In genomic region chrX:136248811-136249210, GRCm38 (mm10) we compare ENCODE assay signal across 19 mouse cellular contexts. TPM values are rescaled to one million over a fixed set of nuclear protein-coding genes. Genes with fewer than 3 reads are reported as not detected.
A peak's percentile ranks its signal among the peaks of the same experiment; 100 is the strongest.
DNase-seq lines count a peak whose midpoint lies in the region; ATAC-seq and TF ChIP-seq lines count a peak whose summit lies in the region.
"Had no signal": no experiment of that assay in that cellular context is flagged by ENCODE, and none has a peak within 500 bp of the region (broad histone marks: within the 10 kb centered on the region; RNA-seq: fewer than 3 reads in every experiment).

No protein-coding gene starts in this region.

- H3K27me3 ChIP-seq in intestine, postnatal 0 days (replicated peaks; ENCODE audit: control insufficient read depth, insufficient read depth, low read length) = no peaks in the 10 kb centered on the region
- H3K27me3 ChIP-seq in intestine, embryonic 16.5 days (replicated peaks; ENCODE audit: control insufficient read depth, insufficient read depth, low read length) = no peaks in the 10 kb centered on the region
- peaks cover 44% of the 10 kb centered on the region for H3K27me3 ChIP-seq in midbrain, embryonic 10.5 days (ENCODE audit: low read depth, poor library complexity, severe bottlenecking)
- H3K27me3 ChIP-seq in forebrain, embryonic 15.5 days = no peaks in the 10 kb centered on the region
- H3K27me3 ChIP-seq in hindbrain, embryonic 16.5 days (replicated peaks; ENCODE audit: control insufficient read depth, insufficient read depth, low read length) = no peaks in the 10 kb centered on the region
- H3K27me3 ChIP-seq: midbrain, embryonic 13.5 days had no signal

- H3K4me3 ChIP-seq in intestine, postnatal 0 days (ENCODE audit: low read depth, low read length) = no peak overlapping the region
- no peak overlapping the region for H3K4me3 ChIP-seq in intestine, embryonic 16.5 days (ENCODE audit: low read length)
- H3K4me3 ChIP-seq in midbrain, embryonic 10.5 days = no peak overlapping the region
- H3K4me3 ChIP-seq in forebrain, embryonic 15.5 days = no peak overlapping the region
- H3K4me3 ChIP-seq in hindbrain, embryonic 16.5 days (ENCODE audit: low read length) = no peak overlapping the region
- H3K4me3 ChIP-seq: embryonic facial prominence, embryonic 13.5 days; forebrain, embryonic 10.5 days; midbrain, embryonic 13.5 days; myocyte had no signal

- peak; percentile 78 for DNase-seq in adrenal gland, adult 2 months
- DNase-seq in adrenal gland, postnatal 36 days = peak; percentile 60 to 71
- peak; percentile 22 for DNase-seq in lung, postnatal 10 days
- no peak for DNase-seq in midbrain, embryonic 10.5 days (ENCODE audit: low spot score)
- DNase-seq: cerebellum, adult 2 months; gastrocnemius, postnatal 25 days; left cerebral cortex, postnatal 4 days had no signal

- H3K9ac ChIP-seq in intestine, postnatal 0 days (ENCODE audit: low read depth, low read length) = no peak overlapping the region
- H3K9ac ChIP-seq in intestine, embryonic 16.5 days (ENCODE audit: low read depth, low read length) = no peak overlapping the region
- H3K9ac ChIP-seq in forebrain, embryonic 15.5 days (replicated peaks) = no peak overlapping the region
- H3K9ac ChIP-seq in hindbrain, embryonic 16.5 days (ENCODE audit: low read depth, low read length) = no peak overlapping the region
- H3K9ac ChIP-seq: embryonic facial prominence, embryonic 13.5 days; midbrain, embryonic 13.5 days had no signal

- ATAC-seq in intestine, postnatal 0 days = peak; percentile 43; the same call in 1 of the 2 replicates
- ATAC-seq in intestine, embryonic 16.5 days = no peak
- ATAC-seq in forebrain, embryonic 15.5 days (replicated peaks) = no peak
- no peak for ATAC-seq in hindbrain, embryonic 16.5 days
- ATAC-seq: midbrain, embryonic 13.5 days had no signal

- H3K4me1 ChIP-seq in intestine, postnatal 0 days (replicated peaks; ENCODE audit: control insufficient read depth, insufficient read depth, low read length) = no peaks in the 10 kb centered on the region
- H3K4me1 ChIP-seq in intestine, embryonic 16.5 days (ENCODE audit: control insufficient read depth, insufficient read depth, low read length) = no peaks in the 10 kb centered on the region
- H3K4me1 ChIP-seq in midbrain, embryonic 10.5 days = peaks cover 6% of the 10 kb centered on the region; the same call in 1 of the 2 replicates
- H3K4me1 ChIP-seq in forebrain, embryonic 15.5 days = no peaks in the 10 kb centered on the region
- H3K4me1 ChIP-seq in hindbrain, embryonic 16.5 days (ENCODE audit: control insufficient read depth, insufficient read depth, low read depth, low read length) = no peaks in the 10 kb centered on the region
- H3K4me1 ChIP-seq: embryonic facial prominence, embryonic 13.5 days had no signal

- no peak overlapping the region for H3K4me2 ChIP-seq in intestine, postnatal 0 days (replicated peaks; ENCODE audit: low read depth)
- H3K4me2 ChIP-seq in intestine, embryonic 16.5 days (ENCODE audit: low read depth, low read length) = no peak overlapping the region
- H3K4me2 ChIP-seq in forebrain, embryonic 15.5 days (replicated peaks) = no peak overlapping the region
- no peak overlapping the region for H3K4me2 ChIP-seq in hindbrain, embryonic 16.5 days (ENCODE audit: low read length)
- H3K4me2 ChIP-seq: embryonic facial prominence, embryonic 13.5 days; midbrain, embryonic 13.5 days had no signal

- TF ChIP-seq CTCF in intestine, postnatal 0 days (IDR thresholded peaks at IDR 0.05; ENCODE audit: low read depth) = no peak

- H3K9me3 ChIP-seq in intestine, postnatal 0 days (ENCODE audit: control insufficient read depth) = no peaks in the 10 kb centered on the region
- H3K9me3 ChIP-seq in intestine, embryonic 16.5 days (ENCODE audit: control insufficient read depth, low read length) = no peaks in the 10 kb centered on the region
- H3K9me3 ChIP-seq in midbrain, embryonic 10.5 days (replicated peaks) = no peaks in the 10 kb centered on the region
- no peaks in the 10 kb centered on the region for H3K9me3 ChIP-seq in forebrain, embryonic 15.5 days
- H3K9me3 ChIP-seq in hindbrain, embryonic 16.5 days (ENCODE audit: control insufficient read depth, low read length) = no peaks in the 10 kb centered on the region
- H3K9me3 ChIP-seq: embryonic facial prominence, embryonic 13.5 days; forebrain, embryonic 10.5 days; midbrain, embryonic 13.5 days had no signal

- WGBS in intestine, postnatal 0 days = 49% methylated on average over 6 of the region's 6 CpGs
- WGBS in intestine, embryonic 16.5 days = 40% methylated on average over 6 of the region's 6 CpGs
- WGBS in midbrain, embryonic 10.5 days = 94% methylated on average over 6 of the region's 6 CpGs
- 72% methylated on average over 6 of the region's 6 CpGs for WGBS in forebrain, embryonic 15.5 days
- WGBS in hindbrain, embryonic 16.5 days = 69% methylated on average over 6 of the region's 6 CpGs

- no peaks in the 10 kb centered on the region for H3K36me3 ChIP-seq in intestine, postnatal 0 days (ENCODE audit: control insufficient read depth, insufficient read depth)
- no peaks in the 10 kb centered on the region for H3K36me3 ChIP-seq in intestine, embryonic 16.5 days (ENCODE audit: control insufficient read depth, insufficient read depth, low read length)
- H3K36me3 ChIP-seq in midbrain, embryonic 10.5 days = peaks cover 11% of the 10 kb centered on the region
- no peaks in the 10 kb centered on the region; the same call in 1 of the 2 replicates for H3K36me3 ChIP-seq in forebrain, embryonic 15.5 days
- H3K36me3 ChIP-seq in hindbrain, embryonic 16.5 days (ENCODE audit: control insufficient read depth, insufficient read depth, low read length) = no peaks in the 10 kb centered on the region
- H3K36me3 ChIP-seq: embryonic facial prominence, embryonic 13.5 days; midbrain, embryonic 13.5 days had no signal

- H3K27ac ChIP-seq in intestine, postnatal 0 days (ENCODE audit: low read depth, low read length) = no peak overlapping the region
- no peak overlapping the region for H3K27ac ChIP-seq in intestine, embryonic 16.5 days (ENCODE audit: low read length)
- H3K27ac ChIP-seq in midbrain, embryonic 10.5 days (replicated peaks) = no peak overlapping the region
- no peak overlapping the region for H3K27ac ChIP-seq in forebrain, embryonic 15.5 days (replicated peaks)
- no peak overlapping the region for H3K27ac ChIP-seq in hindbrain, embryonic 16.5 days (ENCODE audit: low read depth, low read length)
- H3K27ac ChIP-seq: embryonic facial prominence, embryonic 13.5 days; forebrain, embryonic 10.5 days; midbrain, embryonic 13.5 days had no signal

RNA-seq across cellular contexts. Expression of gene Tceal9, which starts 3.9 kb away (rescaled TPM):
- 641 and 667 TPM in 2 replicates for polyA plus RNA-seq in intestine, postnatal 0 days (2015; fragmentation: Nextera tagmentation; extraction: Ambion mirVana)
- polyA plus RNA-seq in intestine, embryonic 16.5 days (2015; fragmentation: Nextera tagmentation; extraction: Ambion mirVana) = 556 and 559 TPM in 2 replicates
- 100 to 1,000 TPM; 252 to 337 TPM for total RNA-seq in adrenal gland, adult 2 months (2021)
- 4.4 and 7.1 TPM in 2 replicates for polyA plus RNA-seq in adrenal gland, adult 2 months (2012; rRNA removed)
- total RNA-seq in adrenal gland, postnatal 36 days (2021) = 100 to 1,000 TPM; 373 to 421 TPM
- 328 and 332 TPM in 2 replicates for polyA plus RNA-seq in midbrain, embryonic 10.5 days (2016; fragmentation: Nextera tagmentation; extraction: Ambion mirVana)
- 319 and 325 TPM in 2 replicates for polyA plus RNA-seq in forebrain, embryonic 15.5 days (2015; fragmentation: Nextera tagmentation; extraction: Ambion mirVana)
- polyA plus RNA-seq in hindbrain, embryonic 16.5 days (2015; fragmentation: Nextera tagmentation; extraction: Ambion mirVana) = 226 and 232 TPM in 2 replicates

RNA-seq across cellular contexts. Expression of gene Bex3, which starts 21.2 kb away (rescaled TPM):
- polyA plus RNA-seq in intestine, postnatal 0 days (2015; fragmentation: Nextera tagmentation; extraction: Ambion mirVana) = 270 and 277 TPM in 2 replicates
- 355 and 360 TPM in 2 replicates for polyA plus RNA-seq in intestine, embryonic 16.5 days (2015; fragmentation: Nextera tagmentation; extraction: Ambion mirVana)
- total RNA-seq in adrenal gland, adult 2 months (2021) = 100 to 1,000 TPM in 1 of 2 experiments, 10 to 100 TPM in 1; 96.8 to 195 TPM
- 24.3 and 34.2 TPM in 2 replicates for polyA plus RNA-seq in adrenal gland, adult 2 months (2012; rRNA removed)
- 100 to 1,000 TPM; 126 to 285 TPM for total RNA-seq in adrenal gland, postnatal 36 days (2021)
- polyA plus RNA-seq in midbrain, embryonic 10.5 days (2016; fragmentation: Nextera tagmentation; extraction: Ambion mirVana) = 627 and 636 TPM in 2 replicates
- 564 and 580 TPM in 2 replicates for polyA plus RNA-seq in forebrain, embryonic 15.5 days (2015; fragmentation: Nextera tagmentation; extraction: Ambion mirVana)
- 710 and 810 TPM in 2 replicates for polyA plus RNA-seq in hindbrain, embryonic 16.5 days (2015; fragmentation: Nextera tagmentation; extraction: Ambion mirVana)

RNA-seq across cellular contexts. Expression of gene Bex1, which starts 33.5 kb away (rescaled TPM):
- polyA plus RNA-seq in intestine, postnatal 0 days (2015; fragmentation: Nextera tagmentation; extraction: Ambion mirVana) = 41.4 and 50.7 TPM in 2 replicates
- polyA plus RNA-seq in intestine, embryonic 16.5 days (2015; fragmentation: Nextera tagmentation; extraction: Ambion mirVana) = 151 and 167 TPM in 2 replicates
- total RNA-seq in adrenal gland, adult 2 months (2021) = 10 to 100 TPM; 12.9 to 20.5 TPM
- polyA plus RNA-seq in adrenal gland, adult 2 months (2012; rRNA removed) = 1.5 and 1.9 TPM in 2 replicates
- 10 to 100 TPM in 1 of 2 experiments, 1 to 10 TPM in 1; 9.7 to 14.6 TPM for total RNA-seq in adrenal gland, postnatal 36 days (2021)
- 139 and 163 TPM in 2 replicates for polyA plus RNA-seq in midbrain, embryonic 10.5 days (2016; fragmentation: Nextera tagmentation; extraction: Ambion mirVana)
- 199 and 201 TPM in 2 replicates for polyA plus RNA-seq in forebrain, embryonic 15.5 days (2015; fragmentation: Nextera tagmentation; extraction: Ambion mirVana)
- 273 and 301 TPM in 2 replicates for polyA plus RNA-seq in hindbrain, embryonic 16.5 days (2015; fragmentation: Nextera tagmentation; extraction: Ambion mirVana)
- total RNA-seq: liver, adult 2 months; neutrophil, adult 5-6 weeks had no signal
- polyA plus RNA-seq: liver, adult 2 months had no signal

RNA-seq across cellular contexts. Expression of gene Tceal7, which starts 34.2 kb away (rescaled TPM):
- 0.37 and 0.58 TPM in 2 replicates for polyA plus RNA-seq in intestine, postnatal 0 days (2015; fragmentation: Nextera tagmentation; extraction: Ambion mirVana)
- 0.84 and 0.95 TPM in 2 replicates for polyA plus RNA-seq in intestine, embryonic 16.5 days (2015; fragmentation: Nextera tagmentation; extraction: Ambion mirVana)
- total RNA-seq in adrenal gland, adult 2 months (2021) = not detected
- polyA plus RNA-seq in adrenal gland, adult 2 months (2012; rRNA removed) = not detected in 2 replicates
- total RNA-seq in adrenal gland, postnatal 36 days (2021) = not detected
- polyA plus RNA-seq in midbrain, embryonic 10.5 days (2016; fragmentation: Nextera tagmentation; extraction: Ambion mirVana) = 0.70 TPM in 2 replicates
- polyA plus RNA-seq in forebrain, embryonic 15.5 days (2015; fragmentation: Nextera tagmentation; extraction: Ambion mirVana) = 1.3 and 1.4 TPM in 2 replicates
- 2.9 and 14.2 TPM in 2 replicates for polyA plus RNA-seq in hindbrain, embryonic 16.5 days (2015; fragmentation: Nextera tagmentation; extraction: Ambion mirVana)
- total RNA-seq: common myeloid progenitor, adult 5-6 weeks; hematopoietic stem cell, adult 5-6 weeks; liver, adult 2 months; neutrophil, adult 5-6 weeks had no signal
- polyA plus RNA-seq: liver, adult 2 months had no signal

RNA-seq across cellular contexts. Expression of gene Tceal5, which starts 45.1 kb away (rescaled TPM):
- 3.4 and 5.3 TPM in 2 replicates for polyA plus RNA-seq in intestine, postnatal 0 days (2015; fragmentation: Nextera tagmentation; extraction: Ambion mirVana)
- 3.8 and 4.3 TPM in 2 replicates for polyA plus RNA-seq in intestine, embryonic 16.5 days (2015; fragmentation: Nextera tagmentation; extraction: Ambion mirVana)
- total RNA-seq in adrenal gland, adult 2 months (2021) = 1 to 10 TPM in 1 of 2 experiments, under 1 TPM in 1; 0.69 to 2.3 TPM
- polyA plus RNA-seq in adrenal gland, adult 2 months (2012; rRNA removed) = not detected in 2 replicates
- total RNA-seq in adrenal gland, postnatal 36 days (2021) = 1 to 10 TPM in 1 of 2 experiments, not detected in 1; 1.8 TPM
- polyA plus RNA-seq in midbrain, embryonic 10.5 days (2016; fragmentation: Nextera tagmentation; extraction: Ambion mirVana) = 3.1 and 3.4 TPM in 2 replicates
- polyA plus RNA-seq in forebrain, embryonic 15.5 days (2015; fragmentation: Nextera tagmentation; extraction: Ambion mirVana) = 17.5 and 17.7 TPM in 2 replicates
- polyA plus RNA-seq in hindbrain, embryonic 16.5 days (2015; fragmentation: Nextera tagmentation; extraction: Ambion mirVana) = 37.8 and 39.5 TPM in 2 replicates
- total RNA-seq: common myeloid progenitor, adult 5-6 weeks; neutrophil, adult 5-6 weeks had no signal
- polyA plus RNA-seq: liver, adult 2 months had no signal

Comparison
In these comparisons a context has a peak if more than half of its experiments do, and no peak if none do; other contexts are left out.
1. RNA of gene Tceal9, which starts 3.9 kb away (polyA plus RNA-seq): 641 to 667 TPM in intestine, postnatal 0 days, 556 to 559 TPM in intestine, embryonic 16.5 days, 328 to 332 TPM in midbrain, embryonic 10.5 days, 319 to 325 TPM in forebrain, embryonic 15.5 days and 226 to 232 TPM in hindbrain, embryonic 16.5 days; 4.4 to 7.1 TPM in adrenal gland, adult 2 months; every median in the first group is over 10 times any median in the second.
2. RNA of gene Bex1, which starts 33.5 kb away (polyA plus RNA-seq): 273 to 301 TPM in hindbrain, embryonic 16.5 days, 199 to 201 TPM in forebrain, embryonic 15.5 days, 151 to 167 TPM in intestine, embryonic 16.5 days, 139 to 163 TPM in midbrain, embryonic 10.5 days and 41.4 to 50.7 TPM in intestine, postnatal 0 days; 1.5 to 1.9 TPM in adrenal gland, adult 2 months; every median in the first group is over 10 times any median in the second.